Mouse (Mus musculus) left cerebral cortex, postnatal 36 days (tissue): ENCODE data around the gene Vat1l. TPM values are rescaled to one million over a fixed set of nuclear protein-coding genes. Genes with fewer than 3 reads are reported as not detected.
A peak's percentile ranks its signal among the peaks of the same experiment; 100 is the strongest.

Source experiments
- DNase-seq, 2 experiments: peaks; one replicate each; pipeline ENCODE4 v3.0.0; 2021 to 2022; ENCODE audit warnings: low spot score in 2 of 2, mixed read lengths in 1 of 2
- intact Hi-C: fragments of 180-260 bp; cut with DNase I; formaldehyde crosslinking; loops from one replicate; pipeline ENCODE4 v1.15.1; 2025
- total RNA-seq, 2 experiments: library from RNA; stranded (reverse); gene quantifications; 2 replicates each; pipeline ENCODE4 v1.2.3; 2021

Gene Vat1l
- total RNA-seq, 2 experiments from 2014 or later, result 35.3 to 49.9 TPM

GRCm38 (mm10) chr8:114374390-114374789, 169.0 kb downstream of the Vat1l start:
- intact Hi-C loops, result no loop called here

GRCm38 (mm10) chr8:114384189-114384588, 178.8 kb downstream of the Vat1l start:
- DNase-seq, result no peak
- intact Hi-C loops, result no loop called here

More at GRCm38 (mm10) chr8:114374390-114374789, 169.0 kb downstream of the Vat1l start:
- no peak for DNase-seq

GRCm38 (mm10) chr8:114387494-114387893, 182.1 kb downstream of the Vat1l start:
- DNase-seq, result no peak
- intact Hi-C loops, result no loop called here

GRCm38 (mm10) chr8:114390465-114391254, 185.2 kb downstream of the Vat1l start:
- intact Hi-C loops, result no loop called here
- DNase-seq, result no peak

GRCm38 (mm10) chr8:114398326-114398725, 192.9 kb downstream of the Vat1l start:
- intact Hi-C loops, result no loop called here
- no peak for DNase-seq

- DNase-seq, result no peak
- intact Hi-C loops, result no loop called here
These were observed 193.9 kb downstream of the Vat1l start for GRCm38 (mm10) chr8:114399273-114399672.

GRCm38 (mm10) chr8:114401679-114402078, 196.3 kb downstream of the Vat1l start:
- no peak for DNase-seq
- intact Hi-C loops, result no loop called here

GRCm38 (mm10) chr8:114411421-114411820, 206.0 kb downstream of the Vat1l start:
- intact Hi-C loops, result no loop called here
- no peak for DNase-seq

- intact Hi-C loops, result no loop called here
- no peak for DNase-seq
These were observed 212.4 kb downstream of the Vat1l start, which contains the start of gene Clec3a for GRCm38 (mm10) chr8:114417786-114418185. Gene Clec3a (plus strand): TSS chr8:114418086.

GRCm38 (mm10) chr8:114418486-114418885, 213.1 kb downstream of the Vat1l start:
- intact Hi-C loops, result no loop called here
- DNase-seq, result no peak

GRCm38 (mm10) chr8:114418904-114419303, 213.5 kb downstream of the Vat1l start:
- intact Hi-C loops, result no loop called here
- no peak for DNase-seq

- DNase-seq, result peak; percentile 21 to 35
These were observed 216.1 kb downstream of the Vat1l start for GRCm38 (mm10) chr8:114421544-114421943.

More at GRCm38 (mm10) chr8:114421544-114421943, 216.1 kb downstream of the Vat1l start:
- intact Hi-C loops, result no loop called here

Other genes with a start within 250 kb of the Vat1l start
- 1 to 10 TPM; 4.5 to 5.4 TPM for gene Nudt7, start 72.1 kb upstream of the Vat1l start, total RNA-seq
- not detected for gene Clec3a, start 212.5 kb downstream of the Vat1l start, total RNA-seq
- gene Wwox, start 234.0 kb downstream of the Vat1l start, total RNA-seq, result 10 to 100 TPM; 13.3 to 16.5 TPM